Mouse (Mus musculus) thymus, postnatal 10 days (tissue): ENCODE measurements around the gene Nmu.
A peak's percentile ranks its signal among the peaks of the same experiment; 100 is the strongest.

Source experiments
- DNase-seq, 2 experiments: peaks; one replicate each; pipeline ENCODE4 v3.0.0; 2021; ENCODE audit warnings: low spot score in 2 of 2

Gene Nmu

GRCm38 (mm10) chr5:76321249-76322196 lies 42.1 kb downstream of the Nmu start:
- DNase-seq = no peak

GRCm38 (mm10) chr5:76308206-76308605 lies 55.4 kb downstream of the Nmu start:
- no peak for DNase-seq

- DNase-seq = no peak
These were observed 57.3 kb downstream of the Nmu start for GRCm38 (mm10) chr5:76306261-76306660.

GRCm38 (mm10) chr5:76305616-76306015 lies 58.0 kb downstream of the Nmu start:
- DNase-seq = no peak

- peak; percentile 70 to 77 for DNase-seq
These were observed 58.9 kb downstream of the Nmu start, which contains the start of gene Clock for GRCm38 (mm10) chr5:76304452-76305341. TSS of gene Clock (minus strand) at chr5:76304792.

GRCm38 (mm10) chr5:76303745-76304451 lies 59.7 kb downstream of the Nmu start:
- DNase-seq = peak; percentile 30 to 39

- DNase-seq = no peak
These were observed 60.2 kb downstream of the Nmu start for GRCm38 (mm10) chr5:76303379-76303744.

GRCm38 (mm10) chr5:76302009-76302408 lies 61.6 kb downstream of the Nmu start:
- DNase-seq = no peak

- no peak for DNase-seq
These were observed 74.3 kb downstream of the Nmu start for GRCm38 (mm10) chr5:76289234-76289691.

GRCm38 (mm10) chr5:76288256-76288655 lies 75.3 kb downstream of the Nmu start:
- DNase-seq = no peak

GRCm38 (mm10) chr5:76287062-76287461 lies 76.5 kb downstream of the Nmu start:
- no peak for DNase-seq

- DNase-seq = no peak
These were observed 77.9 kb downstream of the Nmu start for GRCm38 (mm10) chr5:76285699-76286098.

- no peak for DNase-seq
These were observed 79.7 kb downstream of the Nmu start for GRCm38 (mm10) chr5:76283890-76284289.
